Mouse (Mus musculus): ENCODE results near the gene Scube2. TPM values are rescaled to one million over a fixed set of nuclear protein-coding genes. Genes with fewer than 3 reads are reported as not detected.

Gene Scube2
- total RNA-seq, 2 experiments from 2014 or later = 14.3 to 17.2 TPM

DNA sequence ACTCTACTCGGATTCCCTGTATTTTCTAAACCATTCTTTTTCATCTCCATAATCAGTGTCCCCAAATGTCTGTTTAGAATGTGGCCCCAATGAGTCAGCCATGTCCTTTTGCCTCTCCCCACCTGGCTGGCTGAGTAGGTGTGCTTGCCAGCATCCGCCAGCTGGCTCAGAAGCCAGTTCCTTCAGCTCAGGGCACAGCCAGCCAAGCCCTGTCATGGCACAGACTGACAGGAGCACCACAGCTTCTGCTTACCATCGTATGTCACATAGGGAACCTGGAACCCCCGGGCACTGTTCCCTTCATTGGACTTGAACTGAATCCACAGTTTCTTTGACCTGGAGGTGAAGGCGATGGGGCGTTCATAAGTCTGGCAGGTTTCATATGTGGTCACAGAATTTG lies 61.1 kb downstream of the Scube2 start:
- peak; percentile 43 to 56 for DNase-seq
- intact Hi-C loops (cut with DNase I) = no loop called here

DNA sequence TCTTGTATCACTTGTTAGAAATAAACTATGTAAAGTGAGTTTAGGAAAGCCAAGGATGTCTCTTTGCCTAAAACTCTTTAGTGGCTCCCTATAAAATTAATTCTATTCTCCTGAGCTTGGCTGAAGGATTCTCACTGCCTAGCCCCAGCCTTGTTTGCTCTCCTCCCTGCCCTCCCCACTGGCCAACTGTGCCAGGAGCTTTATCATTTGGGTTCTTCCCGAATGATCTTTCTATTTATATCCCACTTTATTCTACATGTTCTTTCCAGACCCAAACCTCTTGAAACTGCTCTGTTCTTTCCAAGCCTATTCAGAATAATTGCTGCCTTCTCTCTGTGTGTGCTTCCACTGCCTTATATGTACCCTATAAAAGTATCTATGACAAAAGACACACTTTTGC lies 62.0 kb downstream of the Scube2 start:
- DNase-seq = peak in 1 of 2 experiments; percentile 28
- intact Hi-C loops (cut with DNase I) = no loop called here

DNA sequence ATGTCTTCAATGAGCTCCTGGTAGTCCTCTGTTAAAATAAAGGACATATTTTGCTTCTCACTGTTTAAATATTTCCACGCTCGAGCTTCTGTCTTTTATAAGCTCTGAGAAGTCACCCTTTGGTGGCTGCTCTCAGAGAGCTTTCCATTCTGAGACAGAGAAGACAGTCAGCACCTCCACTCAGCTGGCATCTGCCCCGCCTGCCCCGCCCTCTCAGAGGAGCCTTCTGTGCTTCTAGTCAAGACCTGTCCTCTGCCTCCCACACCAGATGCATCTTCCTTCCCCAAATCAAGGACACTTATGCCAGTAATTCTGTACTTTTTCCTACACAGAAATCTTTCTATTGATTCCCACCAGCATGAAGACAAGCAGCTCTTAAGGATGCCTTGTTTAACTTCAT lies 64.9 kb downstream of the Scube2 start:
- no peak for DNase-seq
- intact Hi-C loops (cut with DNase I) = no loop called here

DNA sequence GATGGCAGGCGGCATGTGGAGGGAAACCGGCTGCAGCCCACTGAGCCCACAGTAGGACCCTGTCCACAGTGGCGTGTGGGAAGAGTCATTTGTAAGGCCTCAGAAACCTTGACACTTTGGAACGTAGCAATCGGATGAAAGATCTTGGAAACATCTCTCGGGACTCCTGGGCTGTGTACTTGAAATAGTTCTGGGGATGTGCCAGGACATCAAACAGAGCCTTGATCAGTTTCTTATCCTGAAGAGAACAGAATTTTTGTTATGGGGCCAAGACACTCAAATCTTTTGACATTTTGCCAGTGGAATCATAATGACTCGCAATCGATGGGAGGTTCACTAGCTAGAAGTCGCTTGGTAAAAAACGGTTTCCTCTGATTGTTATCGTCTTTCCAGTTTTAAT lies 66.3 kb downstream of the Scube2 start:
- intact Hi-C loops (cut with DNase I) = no loop called here
- no peak for DNase-seq

DNA sequence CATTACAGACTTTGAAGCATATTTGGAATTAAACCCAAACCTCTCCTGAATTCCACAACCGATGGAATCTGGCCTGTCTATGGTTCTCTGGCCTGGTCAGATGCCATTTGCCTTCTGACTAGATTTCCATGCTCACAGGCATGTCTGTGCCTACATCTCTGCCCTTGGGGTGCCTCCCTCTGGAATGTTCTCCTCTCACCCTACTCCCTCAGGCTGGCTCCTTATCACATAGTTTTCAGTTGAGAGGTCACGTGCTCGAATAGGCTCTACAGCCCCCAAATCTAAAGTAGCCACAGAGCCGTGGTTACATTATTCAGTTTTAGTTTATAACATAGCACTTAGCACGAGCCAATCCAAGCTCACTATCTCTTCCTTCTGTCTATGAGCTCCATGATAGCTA lies 69.9 kb downstream of the Scube2 start:
- intact Hi-C loops (cut with DNase I) = no loop called here
- DNase-seq = peak; percentile 36 to 41

DNA sequence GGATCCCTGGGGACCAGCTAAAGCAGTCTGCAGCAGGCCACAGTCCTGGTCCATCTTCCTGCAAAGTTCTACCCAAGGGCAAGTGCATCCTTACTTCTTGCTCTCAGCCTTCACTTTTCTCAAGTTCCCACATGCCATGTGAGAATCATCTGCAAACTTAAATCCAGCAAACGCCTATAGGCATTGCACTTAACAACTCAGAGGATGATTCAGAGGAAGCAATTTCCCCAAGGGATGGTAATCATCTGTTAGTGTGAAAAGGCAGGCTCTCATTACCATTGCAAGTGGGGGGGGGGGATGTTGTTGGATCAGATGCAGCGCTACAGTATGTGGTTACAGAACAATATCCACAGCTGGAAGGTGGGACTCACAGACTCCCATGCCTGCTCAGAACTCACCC lies 70.9 kb downstream of the Scube2 start:
- intact Hi-C loops (cut with DNase I) = loop anchor here (5.0 kb wide), 1 partner anchor 87 kb away; no protein-coding TSS in a partner anchor
- no peak for DNase-seq

DNA sequence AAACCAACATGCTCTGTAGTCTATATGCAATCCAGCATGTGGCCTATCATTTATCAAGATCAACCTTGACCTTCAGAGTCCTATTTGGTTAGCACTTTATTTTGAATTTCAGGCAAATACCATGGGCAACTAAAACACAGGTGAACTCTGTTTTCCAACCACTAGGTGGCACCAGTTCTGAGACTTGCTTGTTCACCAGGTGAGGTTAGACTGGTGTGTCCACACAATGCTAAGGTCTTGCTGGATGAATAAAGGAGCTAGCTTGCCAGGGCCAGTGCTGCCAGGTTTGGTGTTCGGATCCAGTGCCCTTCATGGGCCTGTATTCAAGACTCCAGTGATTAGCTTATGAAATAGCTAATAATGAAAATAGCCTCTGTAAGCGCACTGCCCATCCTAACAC lies 72.7 kb downstream of the Scube2 start:
- intact Hi-C loops (cut with DNase I) = loop anchor here (5.0 kb wide), 1 partner anchor 85 kb away; no protein-coding TSS in a partner anchor
- peak; percentile 71 to 80 for DNase-seq

DNA sequence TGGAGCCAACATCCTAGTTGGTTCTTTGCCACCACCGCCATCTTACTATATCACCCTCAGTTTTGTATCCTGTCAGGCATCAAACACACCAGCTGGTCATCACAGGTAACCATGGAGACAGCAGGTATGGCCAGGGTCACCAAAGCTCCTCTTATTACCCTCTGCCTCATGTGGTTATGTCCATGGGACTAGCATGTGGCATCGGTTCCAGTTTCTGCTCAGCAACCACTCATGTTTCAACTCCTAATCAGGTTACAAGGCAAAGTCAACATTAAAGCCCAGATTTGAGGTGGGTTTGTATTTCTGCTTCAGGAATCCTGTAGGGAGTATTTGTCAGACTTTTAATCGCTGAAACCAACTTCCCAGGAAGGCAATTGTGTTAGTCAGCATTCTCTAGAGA lies 74.7 kb downstream of the Scube2 start:
- intact Hi-C loops (cut with DNase I) = loop anchor here (5.0 kb wide), 1 partner anchor 84 kb away; no protein-coding TSS in a partner anchor
- DNase-seq = no peak

DNA sequence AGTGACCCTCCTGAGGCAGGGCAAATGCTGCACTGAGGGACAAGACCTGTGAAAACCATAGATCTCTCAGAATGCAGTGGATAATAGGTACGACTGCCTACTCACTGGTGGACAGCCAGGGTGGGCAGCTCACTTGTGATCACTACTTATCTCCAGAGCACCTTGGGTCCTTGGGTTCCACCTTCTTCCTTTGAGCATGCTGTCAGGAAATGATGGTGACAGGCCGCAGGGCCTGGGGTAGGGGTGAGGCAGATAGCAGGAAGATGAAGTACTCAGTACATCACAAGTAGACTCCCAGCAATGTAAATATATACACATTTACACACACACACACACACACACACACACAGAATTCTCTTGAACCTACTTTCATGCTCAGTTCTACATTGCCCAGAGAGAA lies 77.6 kb downstream of the Scube2 start:
- DNase-seq = no peak
- intact Hi-C loops (cut with DNase I) = loop anchor here (2.0 kb wide), 1 partner anchor 87 kb away; no protein-coding TSS in a partner anchor

DNA sequence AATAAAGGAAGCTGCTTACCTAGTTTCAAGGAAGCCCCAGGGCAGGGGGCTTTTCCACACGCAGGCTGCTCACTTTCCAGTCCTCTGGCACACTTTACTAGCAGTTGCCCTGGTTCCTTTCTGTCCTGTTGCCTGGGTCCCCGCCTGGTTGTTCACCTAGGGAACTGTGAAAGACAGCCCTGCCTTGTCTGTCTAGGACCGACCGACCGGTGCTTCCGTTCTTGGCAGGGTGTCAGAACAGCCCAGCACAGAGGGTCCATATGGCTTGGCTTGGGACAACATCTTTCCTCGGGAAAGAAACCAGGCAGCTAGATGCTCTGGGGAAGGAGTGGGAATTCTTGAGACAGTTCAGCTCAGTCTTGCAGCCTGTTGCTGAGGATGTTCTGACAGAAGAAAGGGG lies 82.2 kb downstream of the Scube2 start:
- DNase-seq = no peak
- intact Hi-C loops (cut with DNase I) = no loop called here

DNA sequence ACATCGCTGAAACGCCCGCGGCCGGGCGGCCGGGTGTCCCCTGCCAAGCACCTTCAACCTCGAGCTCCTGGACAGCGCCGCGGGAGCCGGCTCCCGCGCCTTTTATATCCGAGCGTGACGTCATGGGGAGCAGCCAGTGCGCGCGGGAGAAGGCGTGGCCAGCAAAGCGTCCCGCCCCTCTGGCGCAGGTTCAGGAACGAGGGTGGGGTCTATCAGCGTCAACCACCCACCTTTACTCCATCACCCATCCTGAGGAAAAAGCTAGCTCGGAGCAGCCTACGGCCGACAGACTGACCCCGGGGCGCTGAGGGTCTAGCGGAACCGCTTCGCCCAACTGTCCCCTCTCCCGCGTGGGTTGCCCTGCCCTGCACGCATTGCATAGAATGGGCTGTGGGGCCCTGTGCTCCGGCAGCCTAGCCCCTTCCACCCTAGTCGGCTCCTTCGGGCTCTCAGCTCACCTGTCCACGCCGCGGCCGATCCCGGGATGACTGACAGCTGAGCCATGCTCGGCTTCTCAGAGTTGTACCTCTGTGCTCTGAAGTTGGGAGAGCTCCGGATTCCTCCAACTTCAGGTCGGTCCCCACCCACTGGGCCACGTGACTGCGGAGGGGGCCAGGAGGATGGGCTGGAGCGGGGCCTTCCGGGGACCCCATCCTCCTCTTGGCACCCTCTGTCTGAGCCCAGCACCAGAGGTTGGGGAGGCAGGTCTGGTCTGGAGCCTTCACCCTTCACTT lies 83.8 kb downstream of the Scube2 start, which contains the start of gene Nrip3:
Gene Nrip3, minus strand, starts transcription at position 556 of the 734 bp plus-strand sequence.
- intact Hi-C loops (cut with DNase I) = no loop called here
- DNase-seq = peak; percentile 60 to 70

DNA sequence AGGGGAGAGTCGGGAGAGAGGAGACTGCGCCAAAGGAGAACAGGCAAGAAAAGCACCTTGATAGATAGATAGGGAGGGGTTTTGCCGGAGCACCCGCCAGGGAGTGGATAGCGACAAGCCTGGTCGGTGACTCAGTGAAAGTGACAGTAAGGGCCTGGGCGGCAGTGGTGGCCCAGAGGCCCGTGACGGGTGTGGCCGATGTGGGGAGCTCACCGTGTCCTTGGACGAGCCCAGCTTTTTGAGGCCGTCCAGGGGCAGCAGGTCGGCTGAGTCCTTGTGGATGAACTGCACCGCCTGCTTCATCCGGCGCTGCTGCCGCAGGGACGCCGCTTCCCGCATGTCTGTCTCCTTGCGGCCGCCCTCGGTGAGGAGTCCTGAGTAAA lies 84.4 kb downstream of the Scube2 start:
- DNase-seq = no peak
- intact Hi-C loops (cut with DNase I) = no loop called here

DNA sequence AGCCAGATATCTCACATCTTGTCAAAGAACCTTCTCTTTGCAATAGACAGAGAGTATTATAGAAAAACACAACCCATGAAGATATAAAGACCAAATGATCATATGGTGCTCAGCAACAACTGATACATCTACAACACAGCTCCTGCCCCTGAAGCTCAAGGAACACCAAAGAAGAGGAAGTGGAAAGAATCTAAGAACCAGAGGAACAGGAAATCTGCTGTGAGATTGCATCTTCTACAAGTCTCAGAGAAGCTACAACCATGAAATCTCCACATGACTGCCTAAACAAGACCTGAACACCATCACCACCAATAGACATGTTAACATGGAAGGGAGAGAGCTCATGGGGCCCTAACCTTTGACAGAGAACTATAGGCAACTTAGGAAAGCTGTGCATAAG lies 93.2 kb downstream of the Scube2 start:
- intact Hi-C loops (cut with DNase I) = no loop called here
- DNase-seq = no peak

DNA sequence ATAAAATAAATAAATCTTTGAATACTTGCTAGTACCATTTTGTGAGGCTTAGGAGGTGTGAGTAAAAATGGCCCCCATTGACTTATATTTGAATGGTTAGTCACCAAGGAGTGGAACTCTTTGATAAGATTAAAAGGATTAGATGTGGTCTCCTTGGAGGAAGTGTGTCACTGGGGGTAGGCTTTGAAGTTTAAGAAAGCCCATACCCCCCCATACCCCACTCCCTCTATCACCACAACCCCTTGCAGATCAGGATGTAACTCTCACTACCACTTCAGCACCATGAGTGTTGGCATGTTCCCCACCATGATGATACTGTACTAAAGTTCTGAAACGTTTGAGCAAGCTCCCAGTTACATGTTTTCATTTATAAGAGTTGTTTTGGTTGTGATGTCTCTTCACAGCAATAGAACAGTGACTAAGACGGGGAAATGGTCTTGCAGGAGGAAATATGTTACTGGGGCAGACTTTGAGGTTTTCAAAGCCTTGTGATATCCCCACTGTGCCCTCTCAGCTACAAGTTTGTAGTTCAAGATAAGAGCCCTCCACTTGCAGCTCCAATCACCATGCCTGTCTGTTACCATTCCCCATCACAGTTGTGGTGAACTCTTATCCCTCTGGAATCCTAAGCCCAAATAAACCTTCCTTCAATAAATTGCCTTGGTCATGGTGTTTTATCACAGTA lies 96.6 kb downstream of the Scube2 start:
- intact Hi-C loops (cut with DNase I) = no loop called here
- DNase-seq = no peak

DNA sequence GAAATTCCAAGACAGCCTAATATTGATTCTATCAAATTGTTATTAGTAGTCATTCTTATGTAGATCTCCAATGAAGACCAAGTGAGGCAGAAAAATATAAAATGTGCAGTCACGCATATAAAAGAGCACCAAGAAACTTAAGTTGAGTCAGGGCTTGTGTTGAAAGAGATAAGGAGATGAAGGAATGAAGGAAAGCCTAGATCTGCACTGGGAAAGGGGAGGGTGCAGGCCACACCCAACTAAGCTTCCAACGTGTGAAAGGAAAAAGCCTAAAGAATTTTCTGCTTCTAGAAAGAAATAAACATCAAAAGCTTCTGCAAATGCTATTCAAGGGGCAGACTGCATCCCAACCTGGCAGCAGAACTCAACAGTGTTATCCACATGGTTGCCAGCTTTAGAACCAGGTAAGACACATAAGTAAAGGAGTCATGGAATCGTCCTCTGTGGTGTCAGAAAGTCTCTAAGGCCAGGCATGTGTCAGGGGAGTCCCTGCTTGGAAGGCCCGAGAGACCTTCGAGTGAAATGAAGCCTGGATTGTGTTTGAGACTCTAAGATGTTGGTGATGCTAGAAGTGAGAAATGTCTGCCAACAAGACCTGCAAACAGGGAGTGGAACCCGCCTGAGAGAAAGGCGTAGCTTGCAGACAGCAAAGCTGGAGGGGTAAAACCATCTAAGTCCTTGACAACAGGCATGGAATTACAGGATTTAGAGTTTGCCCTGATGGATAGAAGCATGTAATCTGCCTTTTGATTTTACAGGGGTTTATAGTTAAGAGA lies 97.7 kb downstream of the Scube2 start:
- no peak for DNase-seq
- intact Hi-C loops (cut with DNase I) = no loop called here

DNA sequence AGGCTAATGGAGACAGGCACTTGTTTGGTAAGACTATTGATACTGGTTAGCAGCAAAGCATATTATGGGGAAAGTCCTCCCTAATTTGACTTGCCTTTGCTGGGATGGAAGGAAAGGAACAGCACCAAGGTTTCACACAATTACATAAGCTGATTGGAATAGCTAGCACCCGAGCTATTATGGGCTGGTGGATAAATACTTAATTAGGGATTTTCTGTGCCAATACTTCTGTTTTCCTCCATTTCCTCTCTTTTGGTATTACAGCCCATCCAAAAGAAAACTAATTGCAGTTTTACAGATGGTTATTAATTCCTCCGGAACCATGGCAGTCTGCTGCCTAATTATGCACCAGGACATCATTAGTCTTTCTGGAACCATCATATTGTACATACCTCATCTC lies 101.5 kb downstream of the Scube2 start:
- intact Hi-C loops (cut with DNase I) = no loop called here
- no peak for DNase-seq

DNA sequence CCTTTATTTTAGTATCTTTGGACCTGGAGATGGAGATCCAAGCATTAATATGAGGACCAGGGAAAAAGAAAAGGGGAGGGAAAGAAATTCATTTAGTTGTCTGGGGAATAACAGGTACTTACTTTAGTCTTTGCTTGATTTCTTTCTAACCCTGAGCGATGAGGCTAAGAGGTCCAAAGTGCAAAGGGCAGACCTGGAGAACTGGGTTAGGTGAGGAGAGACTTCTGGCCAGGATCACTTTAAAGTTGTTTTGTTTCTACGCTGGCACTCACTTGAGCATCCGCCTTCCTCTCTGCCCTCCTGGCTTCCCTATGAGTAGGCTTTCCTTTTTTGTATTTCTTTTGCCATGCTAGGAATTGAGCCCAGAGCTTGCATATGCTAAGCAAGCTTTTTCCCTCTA lies 109.2 kb downstream of the Scube2 start:
- intact Hi-C loops (cut with DNase I) = no loop called here
- DNase-seq = no peak

DNA sequence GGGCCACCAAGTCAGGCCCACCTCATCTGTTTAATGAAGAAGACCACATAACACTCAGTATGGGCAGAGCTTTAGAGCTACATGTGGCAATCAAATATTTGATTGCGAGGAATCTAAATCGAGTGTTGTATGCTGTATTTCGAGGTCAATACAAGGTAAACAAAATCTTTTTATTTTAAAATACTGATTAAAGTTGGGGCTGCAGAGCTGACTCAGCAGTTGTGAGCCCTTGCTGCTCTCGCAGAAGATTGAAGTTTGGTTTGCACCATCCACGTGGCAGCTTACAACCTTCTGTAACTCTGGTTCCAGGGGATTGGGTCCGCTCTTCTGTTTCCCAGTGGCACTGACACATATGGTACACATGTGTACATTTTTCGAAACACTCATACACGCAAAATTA lies 111.4 kb downstream of the Scube2 start:
- no peak for DNase-seq
- intact Hi-C loops (cut with DNase I) = no loop called here

DNA sequence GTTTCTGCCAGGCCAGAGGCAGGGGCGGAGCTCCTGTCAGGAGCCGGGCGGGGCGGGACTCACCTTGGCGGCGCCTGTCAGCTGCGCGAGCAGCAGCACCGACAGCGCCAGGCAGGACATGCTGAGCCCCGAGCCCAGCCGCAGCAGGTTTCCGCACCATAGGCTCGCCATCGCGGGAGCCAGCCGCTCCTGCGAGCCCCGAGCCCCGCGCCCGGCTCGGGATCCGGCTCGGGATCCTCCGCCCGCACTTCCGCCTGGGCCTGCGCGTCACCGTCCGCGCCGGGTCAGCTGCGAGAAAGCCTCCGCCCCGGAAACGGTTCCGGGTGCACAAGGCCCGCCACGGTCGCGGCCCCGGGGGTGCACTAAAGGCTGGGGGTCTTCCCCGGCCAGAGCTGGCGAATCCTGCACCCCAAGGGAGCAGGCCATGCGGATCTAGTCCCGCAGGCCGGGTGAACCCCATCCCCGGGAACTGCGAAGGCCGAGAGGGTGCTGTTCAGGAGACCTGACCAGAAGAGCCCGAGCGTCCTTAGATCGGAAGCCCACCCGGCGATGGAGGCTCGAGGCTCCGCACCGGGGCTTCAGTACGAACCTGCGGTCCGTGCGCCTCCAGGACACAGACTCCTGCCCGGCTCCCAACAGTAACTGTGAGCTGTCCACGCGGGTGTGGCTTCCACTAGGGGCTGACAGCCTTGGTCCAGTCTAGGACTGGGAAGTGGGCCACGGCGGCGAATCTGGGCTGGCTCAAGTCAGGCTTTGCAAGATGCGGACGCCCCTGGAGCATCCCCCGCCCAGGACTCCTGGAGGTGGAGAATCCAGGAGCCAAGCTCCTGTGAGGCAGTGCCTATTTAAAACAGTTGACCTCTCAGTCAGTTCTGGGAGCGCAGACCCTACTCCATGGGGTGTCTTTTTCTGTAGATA lies 113.2 kb downstream of the Scube2 start, which contains the start of gene Tmem9b:
Gene Tmem9b, minus strand, starts transcription at position 868 of the 918 bp plus-strand sequence.
- intact Hi-C loops (cut with DNase I) = no loop called here

DNA sequence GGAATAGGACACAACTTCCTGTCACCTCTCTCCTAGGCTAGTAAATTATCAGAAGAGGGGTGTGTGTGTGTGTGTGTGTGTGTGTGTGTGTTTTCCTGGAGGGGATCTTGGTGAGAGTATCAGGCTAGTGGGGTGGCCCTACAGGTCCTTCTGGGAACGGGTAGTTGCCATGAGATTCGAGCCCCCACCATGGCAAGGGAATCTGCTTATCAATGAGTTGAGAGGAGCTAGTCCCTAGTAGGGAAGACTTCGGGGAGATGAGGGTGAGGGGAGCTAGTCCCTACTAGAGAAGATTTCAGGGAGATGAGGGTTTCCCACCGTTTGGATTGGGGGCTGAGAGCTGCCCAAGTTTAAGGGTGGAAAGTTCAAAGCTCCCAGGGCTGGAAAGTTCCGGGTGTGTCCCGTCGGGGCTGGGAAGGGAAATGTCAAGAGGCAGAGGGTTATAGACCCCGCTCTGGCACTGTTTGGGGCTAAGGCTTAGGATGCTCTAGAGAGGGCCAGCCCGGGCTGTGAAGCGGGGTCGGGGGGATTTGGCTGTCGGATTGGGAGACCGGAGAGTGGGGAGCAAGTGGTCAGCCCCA lies 114.0 kb downstream of the Scube2 start:
- peak in 1 of 2 experiments; percentile 22 for DNase-seq
- intact Hi-C loops (cut with DNase I) = no loop called here

More for the DNA sequence above, 113.2 kb downstream of the Scube2 start, which contains the start of gene Tmem9b:
- peak; percentile 88 for DNase-seq

Measured in heart, postnatal 10 days (tissue).